Mouse (Mus musculus): ENCODE results near the gene Slc35f5.
"Not testable (repeated sequence)": the region's sequence is repeated elsewhere in the genome, so short reads cannot be mapped to it uniquely, and the experiment has no call there.

Slc35f5 gene

DNA sequence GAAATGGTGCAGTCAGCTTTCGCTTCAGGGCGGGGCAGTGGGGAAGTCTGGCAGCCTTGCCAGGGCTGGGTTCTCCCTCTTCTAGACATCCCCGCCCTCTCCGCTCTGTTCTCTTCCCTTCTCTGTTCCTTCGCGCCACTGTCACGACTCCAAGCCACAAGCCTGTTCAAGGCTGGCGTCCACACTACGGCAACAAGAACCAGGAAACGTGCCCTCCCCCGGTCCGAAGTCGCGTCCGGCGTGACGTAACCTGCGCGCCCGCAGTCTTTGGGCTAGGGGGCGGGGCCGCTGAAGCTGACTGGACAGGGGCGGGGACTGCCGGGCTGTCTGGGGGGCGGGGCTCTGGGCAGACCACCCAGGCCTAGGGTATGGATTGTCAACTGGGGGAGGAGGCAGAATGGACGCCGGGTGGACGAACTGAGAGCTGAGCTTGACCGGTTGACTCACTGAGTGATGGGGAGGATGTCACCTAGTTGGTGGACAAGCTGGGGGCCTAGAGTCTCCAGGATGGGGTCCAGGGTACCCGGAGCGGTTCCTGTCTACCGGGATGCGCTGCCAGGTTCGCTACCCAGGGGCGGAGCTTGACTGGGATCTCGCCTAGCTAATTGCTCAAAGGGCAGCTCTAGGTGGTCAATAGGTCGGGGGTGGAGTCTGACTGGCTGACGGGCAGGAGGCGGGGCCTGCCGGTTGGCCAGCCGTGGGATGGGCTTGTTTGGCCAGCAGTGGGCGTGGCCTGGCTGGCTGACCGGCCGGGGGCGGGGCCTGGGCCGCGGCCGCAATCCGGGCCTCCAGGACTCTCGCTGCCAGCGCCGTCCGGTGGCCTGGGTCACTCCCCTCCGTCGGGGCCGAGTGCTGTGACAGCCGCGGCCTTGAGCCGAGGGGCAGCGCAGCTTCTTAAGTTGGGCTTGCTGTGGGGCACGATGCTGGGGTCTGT lies at the start of gene Slc35f5:
Gene Slc35f5 (plus strand): TSS at position 337 of the 934 bp plus-strand sequence.
- DNase-seq (ENCODE audit: low spot score), result peak; percentile 98

DNA sequence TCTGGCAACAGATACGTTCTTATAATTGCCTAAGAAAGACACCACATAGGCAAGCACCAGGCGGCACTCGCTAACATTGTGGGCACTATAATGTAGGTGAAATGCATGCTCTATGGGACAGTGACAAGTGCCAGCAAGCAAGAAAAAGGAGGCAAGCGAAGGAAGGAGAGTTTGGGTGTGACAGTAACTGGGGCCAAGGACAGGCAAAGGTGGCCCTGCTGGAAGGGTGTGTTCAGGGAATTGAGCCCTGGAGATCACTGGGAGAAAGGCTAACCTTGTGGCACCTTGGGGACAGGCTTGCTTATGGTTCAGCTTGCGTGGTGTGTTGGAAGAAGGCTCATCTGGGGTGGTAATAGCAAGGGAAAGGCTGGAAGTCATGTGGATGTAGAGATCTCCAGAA lies 45.7 kb upstream of the Slc35f5 start:
- DNase-seq (ENCODE audit: low spot score), result no peak

DNA sequence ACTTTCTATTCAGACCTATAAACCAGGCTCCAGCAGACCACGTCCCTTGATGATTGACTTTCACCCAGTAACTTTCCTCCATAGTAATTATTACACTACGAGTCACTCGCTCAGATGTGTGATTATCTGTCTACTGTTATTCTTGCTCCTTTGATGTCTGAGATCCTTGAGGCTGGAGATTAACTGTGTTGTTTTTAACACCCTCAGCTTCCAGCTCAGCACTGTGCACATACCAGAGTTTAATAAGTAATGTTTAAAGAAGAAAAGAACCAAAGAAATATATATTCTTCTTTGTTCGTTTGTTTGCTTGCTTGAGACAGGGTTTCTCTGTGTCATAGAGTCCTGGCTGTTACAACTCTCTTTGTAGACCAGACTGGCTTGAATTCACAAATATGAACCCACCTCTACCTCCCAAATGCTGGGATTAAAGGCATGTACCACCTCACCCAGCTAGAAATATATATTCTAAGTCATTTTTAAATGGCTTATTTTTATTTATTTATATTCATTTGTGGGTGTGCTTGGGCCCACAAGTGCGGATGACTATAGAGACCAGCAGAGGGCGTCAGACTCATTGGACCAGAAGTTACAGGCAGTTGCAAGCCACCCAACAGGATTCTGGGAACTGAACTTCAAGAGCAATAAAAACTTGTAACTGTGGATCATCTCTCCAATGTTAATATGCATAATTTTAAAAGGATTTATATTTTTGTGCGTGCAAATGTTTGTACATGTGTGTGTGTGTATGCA lies 43.3 kb upstream of the Slc35f5 start:
- DNase-seq (ENCODE audit: low spot score), result no peak

DNA sequence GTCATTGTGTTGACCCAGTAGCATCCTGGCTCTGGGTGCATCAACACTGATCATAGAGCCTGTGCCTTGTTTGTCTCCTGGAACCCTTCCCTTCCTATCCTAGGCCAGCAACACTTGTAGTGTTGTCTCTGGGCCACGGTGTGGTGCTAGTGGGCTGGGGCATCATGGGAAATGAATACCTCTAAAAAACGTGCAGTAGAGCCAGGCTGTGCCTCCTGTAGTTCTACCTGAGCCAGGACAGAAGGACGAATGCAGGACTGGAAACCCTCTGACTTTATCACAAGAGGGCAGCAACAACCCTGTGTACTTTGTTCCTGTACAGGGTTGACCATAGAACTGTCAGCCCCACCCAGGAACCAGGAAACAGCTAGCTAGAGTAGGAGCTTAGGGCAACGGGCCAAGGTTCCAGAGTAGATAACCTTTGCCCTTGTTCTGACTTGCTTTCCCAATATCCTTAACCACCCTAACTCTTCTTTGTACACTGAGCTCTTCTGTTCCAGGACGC lies 41.2 kb upstream of the Slc35f5 start:
- peak; percentile 24 for DNase-seq (ENCODE audit: low spot score)

DNA sequence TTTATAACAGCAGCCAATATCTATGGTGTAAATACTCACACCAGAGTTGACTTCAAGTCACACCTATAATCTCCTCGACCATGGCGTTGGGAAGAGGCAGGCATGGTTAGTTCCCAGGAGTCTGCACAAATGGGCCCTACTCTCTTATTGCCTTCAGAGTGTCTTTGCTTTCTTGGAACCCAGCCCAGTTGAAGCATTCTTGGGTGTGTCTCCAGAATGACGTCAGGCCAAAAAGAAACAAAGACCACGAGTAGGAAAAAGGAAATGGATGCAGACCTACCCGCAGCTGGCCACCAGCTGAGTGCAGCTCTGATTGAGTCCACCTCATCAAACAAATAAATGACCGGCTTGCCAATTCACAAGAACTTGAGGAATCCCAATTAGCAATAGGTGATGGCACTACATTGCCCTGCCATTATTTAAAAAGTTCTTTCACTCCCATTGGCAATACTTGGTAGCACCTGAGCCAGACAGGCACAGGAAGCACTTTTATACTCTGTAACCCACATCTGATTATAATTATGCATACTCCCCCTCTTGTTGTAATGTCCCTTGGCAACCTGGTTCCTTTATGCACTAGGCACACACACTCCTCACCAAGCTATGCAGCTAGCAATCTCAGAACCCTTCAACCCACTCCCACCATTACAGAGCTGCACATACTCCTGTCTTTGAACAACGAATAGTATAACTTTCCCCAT lies 34.3 kb upstream of the Slc35f5 start:
- DNase-seq (ENCODE audit: low spot score), result no peak

DNA sequence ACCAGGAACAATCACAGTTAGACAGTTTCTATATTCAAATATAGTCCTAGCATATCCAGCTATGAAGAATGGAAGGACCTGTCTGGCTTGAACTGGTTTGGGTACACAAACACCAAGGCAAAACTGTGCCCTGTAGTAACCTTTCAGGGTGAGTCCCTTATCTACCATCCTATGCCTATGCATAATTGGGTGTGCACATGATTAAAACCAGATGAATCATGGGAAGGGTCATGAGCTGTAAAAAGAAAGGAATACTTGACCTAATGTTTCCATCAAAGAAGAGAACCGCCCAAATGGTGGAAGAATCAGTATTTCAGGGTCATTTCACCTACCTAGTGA lies 33.8 kb upstream of the Slc35f5 start:
- DNase-seq (ENCODE audit: low spot score), result no peak

DNA sequence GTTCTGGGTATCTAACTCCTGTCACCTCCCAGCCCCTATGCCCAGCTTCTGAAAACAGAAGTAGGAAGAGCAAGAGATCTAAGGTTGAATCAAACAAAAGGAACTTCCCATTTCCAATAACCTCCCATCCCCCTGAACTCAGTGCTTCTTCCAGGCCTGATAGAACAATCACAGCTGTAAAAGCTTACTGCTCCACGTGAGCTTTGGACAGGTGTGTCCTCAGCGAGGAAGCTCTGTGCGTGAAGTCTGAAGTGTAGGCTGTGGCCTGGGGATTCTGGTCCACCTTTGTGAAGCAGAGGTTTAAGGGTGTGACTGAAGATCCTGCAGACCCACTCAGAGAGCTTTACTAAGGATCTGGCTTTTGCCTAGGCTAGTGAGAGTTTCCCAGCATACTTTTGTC lies 33.0 kb upstream of the Slc35f5 start:
- no peak for DNase-seq (ENCODE audit: low spot score)

DNA sequence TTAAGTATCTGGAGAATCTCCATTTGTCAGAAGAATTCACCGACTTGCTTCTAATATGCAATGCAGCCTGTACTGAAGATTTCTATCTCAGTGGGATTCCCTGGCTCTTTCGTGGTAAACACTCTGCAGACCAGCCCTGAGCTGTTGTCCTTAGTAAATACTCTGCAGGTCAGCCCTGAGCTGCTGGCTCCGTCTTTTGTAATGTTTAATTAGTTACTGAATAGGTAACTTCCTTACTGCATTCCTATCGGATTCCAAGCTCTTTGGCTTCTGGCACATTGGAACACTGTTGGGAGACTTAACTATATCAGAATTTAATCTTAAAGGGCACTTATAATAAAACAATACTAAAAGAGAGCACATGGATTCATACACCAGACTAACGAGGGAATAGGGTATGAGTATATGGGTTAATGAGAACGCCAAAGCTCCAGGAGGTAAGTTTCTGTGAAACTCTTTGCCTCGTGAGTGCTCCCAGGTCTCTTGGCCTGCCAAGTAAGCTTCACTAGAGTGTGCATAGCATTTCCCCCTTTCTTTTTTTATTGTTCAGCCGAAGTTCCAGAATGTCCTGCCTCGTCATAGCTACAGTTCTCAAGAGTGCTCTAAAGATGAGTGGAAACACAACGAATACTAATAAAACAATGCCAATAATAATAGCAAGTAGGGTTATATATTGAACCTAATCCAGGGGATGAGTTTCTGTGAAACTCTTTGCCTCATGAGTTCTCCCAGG lies 27.0 kb upstream of the Slc35f5 start:
- not testable (repeated sequence) for DNase-seq (ENCODE audit: low spot score)

DNA sequence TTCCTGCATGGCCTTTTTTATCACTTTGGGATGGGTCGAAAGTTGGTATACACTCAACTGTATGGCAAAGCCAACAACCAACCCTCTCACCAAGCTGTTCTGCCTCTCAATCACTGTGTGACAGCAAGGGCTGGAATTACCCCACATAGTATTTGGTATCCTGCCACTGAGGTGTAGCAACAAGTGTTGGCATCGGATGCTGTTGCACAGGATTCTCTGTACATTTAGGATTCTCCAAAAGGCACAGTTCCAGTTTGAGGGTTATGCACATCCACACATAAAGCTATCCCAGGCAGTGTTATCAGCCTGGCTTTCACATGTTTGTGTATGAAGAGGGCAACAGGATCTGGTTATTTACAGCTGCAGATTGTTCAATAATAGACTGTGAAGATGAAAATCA lies 23.3 kb upstream of the Slc35f5 start:
- DNase-seq (ENCODE audit: low spot score), result no peak

DNA sequence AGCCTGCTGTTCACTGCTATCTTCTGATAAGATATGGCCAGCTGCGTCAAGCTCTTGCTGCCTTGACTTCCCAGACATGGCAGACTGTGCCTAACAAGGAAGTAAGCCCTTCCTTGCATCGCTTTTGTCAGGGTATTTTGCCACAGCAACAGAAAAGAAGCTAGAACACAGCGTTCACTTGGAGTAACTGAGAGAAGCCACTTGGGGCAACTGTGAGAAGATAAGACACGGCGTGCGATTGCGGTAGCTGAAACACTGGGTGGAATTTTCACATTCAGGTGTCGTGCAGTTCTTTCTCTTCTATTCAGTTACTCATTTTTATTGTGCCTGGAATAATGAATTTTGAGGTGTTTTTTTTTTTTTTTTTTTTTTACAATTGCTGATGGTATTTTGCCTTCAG lies 22.6 kb upstream of the Slc35f5 start:
- DNase-seq (ENCODE audit: low spot score), result no peak

DNA sequence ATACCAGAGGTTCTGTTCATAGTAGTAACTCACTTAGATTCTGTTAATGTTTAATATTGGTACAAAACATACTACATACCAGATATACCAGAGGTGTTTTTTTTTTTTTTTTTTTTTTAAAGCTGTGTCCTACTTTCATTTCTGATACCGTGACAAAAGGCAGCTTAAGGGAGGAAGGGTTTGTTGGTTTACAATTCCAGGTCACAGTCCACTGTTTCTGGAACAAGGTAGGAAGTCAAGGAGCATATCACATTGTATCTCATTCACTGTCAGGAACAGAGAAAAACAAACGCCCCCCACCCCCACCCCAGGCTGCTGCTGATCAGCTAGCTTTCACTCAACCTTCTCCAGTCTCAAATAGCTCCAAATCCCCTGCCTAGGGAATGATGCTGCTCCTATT lies 21.1 kb upstream of the Slc35f5 start:
- no peak for DNase-seq (ENCODE audit: low spot score)

DNA sequence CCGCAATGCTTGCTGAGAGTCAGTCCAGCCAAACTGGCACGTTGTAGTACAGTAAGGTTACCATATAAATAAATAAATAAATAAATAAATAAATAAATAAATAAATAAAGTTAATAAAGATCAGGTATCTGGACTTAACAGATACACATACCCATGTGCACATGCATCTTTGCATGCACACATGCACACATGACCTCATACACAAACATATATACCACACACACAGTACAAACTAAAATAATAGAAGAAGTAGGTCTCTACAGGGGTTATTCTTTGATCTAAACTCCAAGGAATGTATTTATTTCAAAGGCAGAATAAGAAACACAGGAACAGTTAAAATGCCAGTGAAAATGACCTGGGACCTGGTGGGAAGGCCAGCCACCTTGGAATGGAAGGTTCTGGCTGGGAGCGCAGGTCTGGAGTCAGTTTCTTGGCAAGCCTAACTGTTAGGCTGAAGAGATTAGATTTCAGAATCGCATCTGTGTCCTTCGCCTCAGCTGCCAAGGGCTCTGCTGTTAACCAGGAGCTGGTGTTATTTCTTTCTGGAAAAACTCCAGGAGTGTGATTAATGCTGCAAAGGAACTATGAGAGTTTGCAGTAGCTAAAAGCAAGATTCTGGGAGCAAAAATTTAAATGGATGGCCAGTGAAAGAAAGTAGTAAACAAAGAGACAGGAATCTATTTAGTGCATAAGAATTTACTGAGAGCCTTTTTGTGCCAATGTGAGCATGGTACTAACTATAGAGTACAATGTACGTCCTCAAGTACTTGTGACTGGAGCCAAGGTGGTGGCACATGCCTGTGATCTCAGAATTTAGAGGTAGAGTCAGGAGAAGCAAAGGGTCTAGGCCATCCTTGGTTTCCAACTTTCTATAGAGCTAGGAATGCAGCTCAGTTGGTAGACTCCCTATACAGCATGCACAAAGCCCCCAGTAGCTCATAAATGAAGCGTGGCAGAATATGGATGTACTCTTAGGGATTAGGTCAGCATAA lies 18.1 kb upstream of the Slc35f5 start:
- DNase-seq (ENCODE audit: low spot score), result peak; percentile 49

DNA sequence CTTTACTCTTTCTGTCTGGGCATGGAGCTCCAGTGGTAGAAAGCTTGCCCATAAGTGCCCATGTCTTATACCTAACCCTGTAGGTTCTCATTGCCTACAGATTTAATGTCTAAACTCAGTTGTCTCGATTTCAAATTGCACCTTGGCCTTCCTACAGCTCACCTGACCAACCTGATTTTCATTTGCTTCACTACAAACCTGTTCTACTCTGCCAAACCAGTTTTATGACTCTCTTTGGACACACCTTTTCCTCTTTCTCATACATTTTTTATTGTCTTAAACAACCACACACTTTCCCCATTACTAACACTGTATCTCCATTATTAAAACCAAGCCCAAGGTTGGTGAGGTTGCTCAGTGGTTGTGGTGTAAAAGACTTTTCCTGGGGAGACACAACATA lies 10.5 kb upstream of the Slc35f5 start:
- no peak for DNase-seq (ENCODE audit: low spot score)

DNA sequence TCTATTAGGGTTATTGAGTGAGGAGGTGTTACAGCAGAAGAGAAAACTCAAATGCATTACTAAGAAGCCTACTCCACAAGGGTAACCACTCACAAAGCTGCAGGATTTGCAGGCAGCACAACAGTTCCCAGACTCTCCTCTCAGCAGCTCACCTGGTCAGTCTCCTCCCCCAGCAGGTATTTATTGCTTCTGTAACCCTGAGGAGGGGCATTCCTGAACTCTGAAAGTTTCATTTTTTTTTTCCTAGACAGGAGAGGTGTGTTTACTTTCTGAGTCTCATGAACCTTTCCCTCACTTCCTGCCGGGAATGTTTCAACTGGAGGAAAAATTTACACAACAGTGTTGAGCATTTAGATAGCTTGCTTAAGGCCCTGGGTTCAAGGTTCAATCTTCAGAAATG lies 10.0 kb upstream of the Slc35f5 start:
- DNase-seq (ENCODE audit: low spot score), result no peak

DNA sequence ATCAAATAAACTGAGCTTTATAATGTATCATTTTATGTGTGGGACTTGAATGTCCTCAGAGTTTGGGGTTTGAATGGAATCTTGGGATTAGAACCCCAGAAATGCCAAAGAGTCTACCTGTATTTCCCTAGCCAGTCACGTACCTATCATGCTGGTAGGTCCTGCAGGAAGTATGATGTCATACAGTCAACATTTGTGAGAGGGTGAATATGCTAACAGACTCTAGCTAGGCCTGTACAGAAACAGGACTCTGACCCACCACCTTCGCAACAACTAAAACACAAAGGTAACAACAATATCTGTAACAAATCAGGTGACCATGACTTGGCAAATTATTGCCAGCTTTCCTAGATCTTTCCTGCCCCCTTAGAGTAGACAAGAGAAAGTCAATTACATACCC lies 8.8 kb upstream of the Slc35f5 start:
- no peak for DNase-seq (ENCODE audit: low spot score)

DNA sequence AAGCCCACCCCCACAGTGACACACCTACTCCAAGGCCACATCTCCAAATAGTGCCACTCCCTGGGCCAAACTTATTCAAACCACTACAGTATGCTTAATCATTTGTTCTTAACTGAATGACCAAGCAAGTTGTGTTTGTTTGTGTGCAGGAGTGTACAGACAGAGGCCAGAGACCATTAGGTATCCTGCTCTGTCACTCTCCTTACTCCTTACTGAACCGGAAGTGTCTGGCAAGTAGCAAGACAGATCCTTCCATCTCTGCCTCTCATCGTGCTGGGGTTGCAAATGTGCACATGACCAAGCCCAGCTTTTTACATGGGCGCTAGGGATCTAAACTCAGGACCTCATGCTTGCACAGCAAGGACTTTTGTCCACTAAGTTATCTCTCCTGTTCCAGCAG lies 1.1 kb upstream of the Slc35f5 start:
- DNase-seq (ENCODE audit: low spot score), result no peak

DNA sequence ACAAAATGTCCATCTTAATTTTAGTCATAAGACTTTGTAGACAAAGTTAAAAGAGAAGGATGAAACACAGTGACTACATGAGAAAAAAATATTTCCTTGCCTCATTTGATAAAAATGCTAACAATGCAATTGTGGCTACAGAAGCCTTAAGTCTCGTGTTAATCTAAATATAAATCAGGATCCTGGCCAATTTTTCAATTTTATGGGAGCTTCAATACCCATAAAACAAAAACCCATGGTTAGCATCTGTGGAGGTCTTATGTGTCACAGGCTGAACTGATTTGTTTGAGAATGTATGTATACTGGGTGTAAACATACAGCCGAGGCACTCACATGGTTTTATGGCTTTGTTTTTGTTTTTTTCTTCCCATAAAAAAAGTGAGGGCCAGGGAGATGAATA lies 674 bp upstream of the Slc35f5 start:
- DNase-seq (ENCODE audit: low spot score), result no peak

DNA sequence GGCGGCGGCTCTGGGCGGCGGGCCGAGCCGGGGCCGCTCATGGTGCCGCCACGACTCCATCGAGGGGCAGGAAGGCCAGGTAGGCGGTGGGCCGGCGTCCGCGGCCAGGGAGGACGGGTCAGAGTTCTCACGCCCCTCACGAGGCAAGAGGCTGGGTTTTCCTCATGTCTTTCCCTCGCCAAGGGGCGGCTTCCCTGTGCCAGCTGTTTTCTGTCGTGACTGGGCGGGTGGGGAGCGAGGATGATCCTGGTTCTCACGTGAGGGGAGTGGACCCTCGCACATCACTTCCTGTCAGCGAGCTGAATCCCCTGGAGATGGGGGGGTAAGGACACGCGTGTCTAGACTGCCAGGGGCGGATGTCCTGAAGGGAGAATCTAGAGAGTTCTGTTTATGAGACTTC lies 811 bp downstream of the Slc35f5 start:
- DNase-seq (ENCODE audit: low spot score), result no peak

DNA sequence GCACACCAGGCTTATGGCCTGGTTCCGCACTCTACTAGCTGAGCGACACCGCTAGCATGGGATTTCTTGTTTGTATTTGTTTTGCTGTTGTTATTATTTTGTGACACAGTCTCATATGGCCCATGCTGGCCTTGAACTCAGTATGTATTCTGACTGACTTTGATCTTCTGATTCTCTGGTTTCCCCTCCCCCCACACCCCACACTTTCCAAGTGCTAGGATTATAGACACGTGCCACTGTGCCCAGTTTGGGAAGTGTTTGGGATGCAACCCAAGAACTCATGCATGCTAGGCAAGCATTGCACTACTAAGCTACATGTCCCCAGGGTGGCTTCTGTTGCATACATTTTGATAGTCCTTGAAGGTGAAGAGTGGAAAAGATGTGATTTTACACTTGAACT lies 1.4 kb downstream of the Slc35f5 start:
- no peak for DNase-seq (ENCODE audit: low spot score)

DNA sequence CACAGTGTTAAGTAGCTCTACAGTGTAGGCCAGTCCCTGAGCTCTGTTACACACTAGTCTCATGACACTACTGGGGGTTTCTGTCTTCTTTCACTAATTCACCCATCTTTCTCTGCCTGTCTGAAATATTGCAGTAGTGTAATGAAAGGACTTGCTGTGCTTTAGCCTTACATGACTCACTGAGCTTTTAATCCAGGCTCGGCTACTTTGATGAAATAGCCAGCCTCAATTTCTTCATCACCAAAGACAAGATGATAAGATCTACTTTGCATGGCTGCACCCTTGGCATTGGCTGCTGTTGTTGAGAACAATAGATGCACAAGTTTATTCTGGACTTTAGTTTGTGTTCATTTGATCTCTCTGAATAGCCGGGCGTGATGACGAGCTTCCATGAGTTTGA lies 7.7 kb downstream of the Slc35f5 start:
- no peak for DNase-seq (ENCODE audit: low spot score)

DNA sequence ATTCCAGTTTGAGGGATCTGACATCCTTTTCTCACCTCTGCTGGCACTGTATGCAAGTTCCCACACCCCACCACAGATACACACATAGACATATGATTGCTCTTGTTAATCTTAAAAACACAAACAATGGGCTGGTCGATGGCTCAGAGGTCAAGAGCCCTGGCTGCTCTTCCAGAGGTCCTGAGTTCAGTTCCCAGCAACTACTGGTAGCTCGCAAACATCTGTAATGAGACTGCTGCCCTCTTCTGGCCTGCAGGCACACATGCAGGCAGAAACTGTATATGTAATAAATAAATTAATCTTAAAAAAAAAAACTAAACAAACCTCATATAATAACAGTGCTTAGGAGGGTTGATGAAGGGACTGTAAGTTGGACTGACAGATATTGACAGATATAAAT lies 13.8 kb downstream of the Slc35f5 start:
- DNase-seq (ENCODE audit: low spot score), result no peak

All from ovary, postnatal 36 days (tissue).